ENCODE assay signal across 19 mouse cellular contexts in genomic region chr4:151937441-151937840, GRCm38 (mm10). TPM values are rescaled to one million over a fixed set of nuclear protein-coding genes. Genes with fewer than 3 reads are reported as not detected.
DNase-seq lines count a peak whose midpoint lies in the region; ATAC-seq lines count a peak whose summit lies in the region.
"Had no signal": no experiment of that assay in that cellular context is flagged by ENCODE, and none has a peak within 500 bp of the region (broad histone marks: within the 10 kb centered on the region; RNA-seq: fewer than 3 reads in every experiment).

No protein-coding gene starts in this region.

- no peaks in the 10 kb centered on the region for H3K27me3 ChIP-seq in kidney, embryonic 14.5 days (ENCODE audit: control insufficient read depth, insufficient read depth, low read length)
- H3K27me3 ChIP-seq: embryonic facial prominence, embryonic 13.5 days; heart, embryonic 13.5 days; hindbrain, embryonic 15.5 days; stomach, embryonic 15.5 days had no signal

- peaks cover 10% of the 10 kb centered on the region for H3K4me1 ChIP-seq in kidney, embryonic 14.5 days (ENCODE audit: control insufficient read depth, insufficient read depth, low read length)

- no peaks in the 10 kb centered on the region; the same call in 1 of the 2 replicates for H3K36me3 ChIP-seq in kidney, embryonic 14.5 days (ENCODE audit: control insufficient read depth, insufficient read depth, low read length)
- H3K36me3 ChIP-seq: embryonic facial prominence, embryonic 13.5 days; hindbrain, embryonic 15.5 days; stomach, embryonic 15.5 days had no signal

- peak; percentile 89 for DNase-seq in kidney, adult 18-20 months
- DNase-seq in ZHBTc4 (ENCODE audit: low read depth, low spot score) = peak; percentile 65
- peak; percentile 83 to 92 for DNase-seq in kidney, postnatal 25 days
- peak; percentile 68 for DNase-seq in yolk sac, embryonic 10.5 days (ENCODE audit: low spot score)
- DNase-seq in gastrocnemius, postnatal 10 days = no peak
- DNase-seq: cerebellum, adult 9-11 months; forebrain, postnatal 0 days; heart, postnatal 36 days; lung, postnatal 10 days; spleen, adult 18-20 months; thymus, postnatal 25 days had no signal

- no peak overlapping the region for H3K27ac ChIP-seq in kidney, embryonic 14.5 days (ENCODE audit: low read depth, low read length)
- H3K27ac ChIP-seq: embryonic facial prominence, embryonic 13.5 days; heart, embryonic 13.5 days; hindbrain, embryonic 15.5 days; liver, embryonic 14.5 days; stomach, embryonic 15.5 days had no signal

- H3K9me3 ChIP-seq in kidney, embryonic 14.5 days (ENCODE audit: control insufficient read depth, low read length) = no peaks in the 10 kb centered on the region
- H3K9me3 ChIP-seq: embryonic facial prominence, embryonic 13.5 days; heart, embryonic 13.5 days; hindbrain, embryonic 15.5 days; stomach, embryonic 15.5 days had no signal

- H3K4me2 ChIP-seq in kidney, embryonic 14.5 days (replicated peaks; ENCODE audit: low read depth, low read length) = no peak overlapping the region
- H3K4me2 ChIP-seq: embryonic facial prominence, embryonic 13.5 days; heart, embryonic 13.5 days; hindbrain, embryonic 15.5 days; stomach, embryonic 15.5 days had no signal

- no peak overlapping the region for H3K4me3 ChIP-seq in kidney, embryonic 14.5 days (ENCODE audit: low read length)
- H3K4me3 ChIP-seq: embryonic facial prominence, embryonic 13.5 days; heart, embryonic 13.5 days; hindbrain, embryonic 15.5 days; stomach, embryonic 15.5 days had no signal

- 91% methylated on average over 13 of the region's 13 CpGs for WGBS in kidney, embryonic 14.5 days

- no peak overlapping the region for H3K9ac ChIP-seq in kidney, embryonic 14.5 days (ENCODE audit: low read depth, low read length)
- H3K9ac ChIP-seq: embryonic facial prominence, embryonic 13.5 days; forebrain, postnatal 0 days; heart, embryonic 13.5 days; hindbrain, embryonic 15.5 days; liver, embryonic 14.5 days; stomach, embryonic 15.5 days had no signal

- no peak for ATAC-seq in kidney, embryonic 14.5 days (ENCODE audit: low FRiP score, low TSS enrichment)
- no peak for ATAC-seq in megakaryocyte, adult 5-6 weeks (ENCODE audit: poor library complexity, severe bottlenecking)
- ATAC-seq: forebrain, postnatal 0 days; intestine, postnatal 0 days had no signal

RNA-seq across cellular contexts. Expression of gene Dnajc11, which starts 4.0 kb away (rescaled TPM):
- polyA plus RNA-seq in kidney, embryonic 14.5 days (2014; fragmentation: Nextera tagmentation; extraction: Ambion mirVana) = 55.0 and 74.5 TPM in 2 replicates
- 10 to 100 TPM; 72.1 to 72.3 TPM for total RNA-seq in gastrocnemius, postnatal 10 days (2021)
- total RNA-seq in megakaryocyte, adult 5-6 weeks (2015) = 18.1 and 18.5 TPM in 2 replicates
- total RNA-seq in megakaryocyte, adult 5-6 weeks (2017) = 34.7 and 39.4 TPM in 2 replicates

RNA-seq across cellular contexts. Expression of gene Thap3, which starts 51.4 kb away (rescaled TPM):
- 29.2 and 35.8 TPM in 2 replicates for polyA plus RNA-seq in kidney, embryonic 14.5 days (2014; fragmentation: Nextera tagmentation; extraction: Ambion mirVana)
- total RNA-seq in gastrocnemius, postnatal 10 days (2021) = 10 to 100 TPM; 34.1 to 34.4 TPM
- 9.6 and 11.2 TPM in 2 replicates for total RNA-seq in megakaryocyte, adult 5-6 weeks (2015)
- total RNA-seq in megakaryocyte, adult 5-6 weeks (2017) = 10.3 and 12.9 TPM in 2 replicates

RNA-seq across cellular contexts. Expression of gene Phf13, which starts 58.6 kb away (rescaled TPM):
- polyA plus RNA-seq in kidney, embryonic 14.5 days (2014; fragmentation: Nextera tagmentation; extraction: Ambion mirVana) = 18.2 and 30.1 TPM in 2 replicates
- total RNA-seq in gastrocnemius, postnatal 10 days (2021) = 1 to 10 TPM; 6.5 to 9.5 TPM
- total RNA-seq in megakaryocyte, adult 5-6 weeks (2015) = 3.9 and 5.6 TPM in 2 replicates
- total RNA-seq in megakaryocyte, adult 5-6 weeks (2017) = 4.0 and 4.5 TPM in 2 replicates
